ENCODE assay signal across 29 mouse cellular contexts in the genomic region with DNA sequence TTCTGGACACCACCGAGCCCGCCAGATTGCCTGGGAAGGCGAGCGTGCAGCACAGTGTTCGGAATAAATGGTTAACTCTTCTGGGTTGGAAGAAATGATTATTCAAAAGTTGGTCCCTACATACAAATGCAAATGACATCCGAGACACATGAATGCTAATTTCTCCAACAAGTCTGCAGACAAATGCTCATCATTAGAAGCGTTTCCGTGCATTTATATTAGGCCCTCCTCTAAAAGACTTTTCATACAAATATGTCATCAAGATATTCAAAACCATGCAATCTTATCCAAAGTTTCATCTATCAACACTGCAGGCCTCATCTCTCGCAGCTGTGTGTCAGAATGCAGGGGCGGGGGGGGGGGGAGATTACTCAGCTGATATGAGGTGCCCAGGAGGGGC.
"Had no signal": no experiment of that assay in that cellular context is flagged by ENCODE, and none has a peak within 500 bp of the region (broad histone marks: within the 10 kb centered on the region; RNA-seq: fewer than 3 reads in every experiment).

No protein-coding gene starts in this region.

- H3K27me3 ChIP-seq: heart, embryonic 12.5 days; hindbrain, embryonic 12.5 days; intestine, embryonic 15.5 days; limb, embryonic 12.5 days; liver, embryonic 13.5 days; liver, embryonic 15.5 days had no signal

- H3K9ac ChIP-seq: heart, embryonic 12.5 days; hindbrain, embryonic 12.5 days; hindbrain, embryonic 14.5 days; intestine, embryonic 15.5 days; limb, embryonic 12.5 days; liver, embryonic 13.5 days; liver, embryonic 15.5 days had no signal

- ATAC-seq: hindbrain, embryonic 16.5 days; inflammation-experienced regulatory T-cells, adult 6 months; intestine, embryonic 15.5 days; intestine, postnatal 0 days had no signal

- H3K4me1 ChIP-seq: heart, embryonic 10.5 days; heart, embryonic 12.5 days; hindbrain, embryonic 10.5 days; intestine, embryonic 15.5 days; limb, embryonic 10.5 days; limb, embryonic 12.5 days; liver, embryonic 13.5 days; liver, embryonic 15.5 days had no signal

- DNase-seq: gastrocnemius, adult 2 months; gastrocnemius, postnatal 10 days; gastrocnemius, postnatal 25 days; heart, adult 18-20 months; heart, postnatal 10 days; heart, postnatal 4 days; kidney, adult 18-20 months; kidney, adult 8-10 months; kidney, postnatal 10 days; kidney, postnatal 25 days; kidney, postnatal 4 days; layer of hippocampus, adult 9-11 months; layer of hippocampus, postnatal 36 days; liver; liver, embryonic 13.5 days had no signal

- H3K36me3 ChIP-seq: heart, embryonic 10.5 days; heart, embryonic 12.5 days; hindbrain, embryonic 10.5 days; hindbrain, embryonic 12.5 days; intestine, embryonic 15.5 days; limb, embryonic 10.5 days; limb, embryonic 12.5 days; liver, embryonic 13.5 days; liver, embryonic 15.5 days had no signal

- H3K4me2 ChIP-seq: heart, embryonic 12.5 days; hindbrain, embryonic 12.5 days; hindbrain, embryonic 14.5 days; intestine, embryonic 15.5 days; limb, embryonic 12.5 days; liver, embryonic 11.5 days; liver, embryonic 13.5 days; liver, embryonic 15.5 days had no signal

- H3K4me3 ChIP-seq: gastrocnemius, adult 2 months; heart, embryonic 10.5 days; heart, embryonic 12.5 days; hindbrain, embryonic 10.5 days; hindbrain, embryonic 12.5 days; intestine, embryonic 15.5 days; layer of hippocampus, adult 2 months; limb, embryonic 10.5 days; limb, embryonic 12.5 days; liver, embryonic 13.5 days; liver, embryonic 15.5 days had no signal

- H3K9me3 ChIP-seq: heart, embryonic 10.5 days; hindbrain, embryonic 12.5 days; intestine, embryonic 15.5 days; limb, embryonic 10.5 days; liver, embryonic 13.5 days; liver, embryonic 15.5 days had no signal

- H3K27ac ChIP-seq: gastrocnemius, adult 2 months; heart, embryonic 10.5 days; hindbrain, embryonic 10.5 days; hindbrain, embryonic 12.5 days; hindbrain, embryonic 14.5 days; intestine, embryonic 15.5 days; layer of hippocampus, adult 2 months; limb, embryonic 10.5 days; limb, embryonic 12.5 days; liver, embryonic 13.5 days; liver, embryonic 15.5 days had no signal
